Mouse (Mus musculus) intestine, embryonic 14.5 days (tissue): ENCODE measurements around the gene Ap4b1. TPM values are rescaled to one million over a fixed set of nuclear protein-coding genes. Genes with fewer than 3 reads are reported as not detected.

Experiments
- ATAC-seq: fragments of 200-750 bp; cut with Nextera tagmentation; replicated peaks from 2 replicates; pipeline ENCODE4 v1.8.0; 2017; ENCODE audit warnings: low read depth, moderate number of reproducible peaks, moderate TSS enrichment, moderate library complexity; ENCODE audit not compliant: low FRiP score, low TSS enrichment
- DNase-seq: peaks from one replicate; pipeline ENCODE4 v3.0.0-alpha.2; 2018; ENCODE audit warnings: low spot score
- H3K27ac ChIP-seq: fragments of 300-500 bp; sonication (generic); 2 replicates; pipeline ENCODE4 v1.5.1; 2014; ENCODE audit warnings: low read depth, mild to moderate bottlenecking, control low read depth
- H3K27me3 ChIP-seq: fragments of 300-500 bp; sonication (generic); replicated peaks from 2 replicates; pipeline ENCODE4 v1.6.1; 2014; ENCODE audit warnings: low read length, control low read depth; ENCODE audit not compliant: control insufficient read depth, insufficient read depth
- H3K36me3 ChIP-seq: fragments of 300-500 bp; sonication (generic); 2 replicates; pipeline ENCODE4 v1.6.1; 2014; ENCODE audit warnings: low read length, control low read depth; ENCODE audit not compliant: control insufficient read depth, insufficient read depth
- H3K4me1 ChIP-seq: fragments of 300-500 bp; sonication (generic); replicated peaks from 2 replicates; pipeline ENCODE4 v1.6.1; 2014; ENCODE audit warnings: low read length, control low read depth, mixed read lengths; ENCODE audit not compliant: control insufficient read depth, insufficient read depth
- H3K4me2 ChIP-seq: fragments of 300-500 bp; sonication (generic); 2 replicates; pipeline ENCODE4 v1.6.1; 2014; ENCODE audit warnings: low read length
- H3K4me3 ChIP-seq: fragments of 300-500 bp; sonication (generic); 2 replicates; pipeline ENCODE4 v1.5.1; 2014; ENCODE audit warnings: low read depth, low read length, control low read depth, mixed read lengths
- H3K9ac ChIP-seq: fragments of 300-500 bp; sonication (generic); 2 replicates; pipeline ENCODE4 v1.6.1; 2014; ENCODE audit warnings: mild to moderate bottlenecking, low read length
- H3K9me3 ChIP-seq: fragments of 300-500 bp; sonication (generic); 2 replicates; pipeline ENCODE4 v1.6.1; 2016; ENCODE audit warnings: low read length, control low read depth; ENCODE audit not compliant: control insufficient read depth
- WGBS: fragments of 180-500 bp; shearing (Covaris S2); extraction: QIAGEN DNeasy Blood & Tissue Kit; methylation state at CpG from one replicate; pipeline ENCODE4 v1.1.7; 2014; 5-methylcytosine and 5-hydroxymethylcytosine counted together
- polyA plus RNA-seq: library from polyadenylated mRNA; unstranded; fragments of >200 nt; fragmentation: Nextera tagmentation; extraction: Ambion mirVana; gene quantifications from 2 replicates; pipeline ENCODE4 v1.2.1, GENCODE M21; 2014

Gene Ap4b1
- polyA plus RNA-seq, 1 experiment from 2014 or later = 19.9 TPM

- Histone ChIP-seq H3K9me3 (no peaks in the 10 kb centered on the region), H3K4me2 (no peak overlapping the region), H3K27me3 (no peaks in the 10 kb centered on the region), H3K36me3 (no peaks in the 10 kb centered on the region), H3K4me1 (no peaks in the 10 kb centered on the region), H3K9ac (no peak overlapping the region), H3K4me3 (no peak overlapping the region), H3K27ac (no peak overlapping the region)
- DNase-seq (no peak), ATAC-seq (no peak)
- WGBS = 79% methylated on average over 4 of the region's 4 CpGs
These were observed 58.7 kb downstream of the Ap4b1 start for GRCm38 (mm10) chr3:103868008-103868407.

Other genes with a start within 250 kb of the Ap4b1 start
- gene Syt6, start 234.3 kb upstream of the Ap4b1 start, polyA plus RNA-seq = 1.7 TPM in 2 replicates
- gene Atg4a-ps, start 163.5 kb upstream of the Ap4b1 start, polyA plus RNA-seq = 0.15 and 0.20 TPM in 2 replicates
- gene Olfml3, start 71.5 kb upstream of the Ap4b1 start, polyA plus RNA-seq = 66.6 and 79.3 TPM in 2 replicates
- not detected in 2 replicates for gene Gm10964, start 70.2 kb upstream of the Ap4b1 start, polyA plus RNA-seq
- gene Hipk1, start 18.0 kb upstream of the Ap4b1 start, polyA plus RNA-seq = 14.4 and 15.8 TPM in 2 replicates
- gene Dclre1b, start 76 bp upstream of the Ap4b1 start, polyA plus RNA-seq = 23.9 and 34.2 TPM in 2 replicates
- gene Gm43064, start 53 bp downstream of the Ap4b1 start, polyA plus RNA-seq = 0.44 and 0.55 TPM in 2 replicates
- 0.13 and 0.38 TPM in 2 replicates for gene Bcl2l15, start 23.1 kb downstream of the Ap4b1 start, polyA plus RNA-seq
- gene Ptpn22, start 50.3 kb downstream of the Ap4b1 start, polyA plus RNA-seq = 0.72 and 0.81 TPM in 2 replicates
- 11.9 and 12.4 TPM in 2 replicates for gene Rsbn1, start 104.6 kb downstream of the Ap4b1 start, polyA plus RNA-seq
- 27.5 and 30.3 TPM in 2 replicates for gene Phtf1, start 158.6 kb downstream of the Ap4b1 start, polyA plus RNA-seq